Mouse (Mus musculus) CD4-positive helper T cell, adult 2 months (primary cell): Measurements from ENCODE around the gene Mybbp1a.

ENCODE experiments used
- DNase-seq: peaks from one replicate; pipeline ENCODE4 v3.0.0-alpha.2; 2012; ENCODE audit warnings: low read depth, missing footprints, low spot score

Mybbp1a gene

DNA sequence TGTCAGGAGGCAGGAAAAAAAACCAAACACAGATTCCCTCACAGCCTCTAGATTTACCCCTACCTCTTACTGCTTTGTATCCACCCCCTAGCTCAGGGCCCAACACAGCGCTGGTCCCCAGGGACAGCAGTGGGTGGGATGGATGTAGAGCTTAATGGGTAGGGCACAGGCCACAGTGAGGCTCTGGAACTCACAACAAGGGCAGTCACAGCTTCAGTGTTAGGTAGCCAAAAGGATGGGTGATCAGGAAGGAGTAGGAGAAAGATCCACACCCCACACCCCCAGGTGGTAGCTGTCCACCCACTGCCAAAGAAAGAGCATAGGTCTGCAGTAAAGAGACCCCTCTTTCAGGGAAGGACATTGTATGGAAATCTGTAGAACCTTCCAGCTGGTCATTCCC lies 36.5 kb downstream of the Mybbp1a start:
- DNase-seq = no peak

DNA sequence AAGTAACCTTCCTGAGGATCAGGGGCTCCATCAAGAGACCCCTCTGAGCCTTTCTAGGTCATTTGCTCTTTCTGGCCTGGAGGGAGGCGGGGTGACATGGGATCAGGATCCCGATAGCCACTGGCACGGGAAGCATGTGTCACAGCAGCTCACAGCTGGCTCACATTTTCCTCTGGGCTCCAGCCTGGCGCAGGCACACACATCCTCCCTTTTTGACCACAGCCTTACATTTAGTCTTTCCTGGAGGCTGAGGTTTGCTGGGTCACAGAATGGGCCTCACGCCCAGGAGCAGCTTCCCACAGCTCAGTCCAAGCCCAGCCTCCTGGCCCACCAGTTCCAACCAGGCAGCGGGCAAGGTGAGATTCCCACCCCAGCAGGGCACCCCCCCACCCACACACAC lies 37.1 kb downstream of the Mybbp1a start:
- DNase-seq = no peak

DNA sequence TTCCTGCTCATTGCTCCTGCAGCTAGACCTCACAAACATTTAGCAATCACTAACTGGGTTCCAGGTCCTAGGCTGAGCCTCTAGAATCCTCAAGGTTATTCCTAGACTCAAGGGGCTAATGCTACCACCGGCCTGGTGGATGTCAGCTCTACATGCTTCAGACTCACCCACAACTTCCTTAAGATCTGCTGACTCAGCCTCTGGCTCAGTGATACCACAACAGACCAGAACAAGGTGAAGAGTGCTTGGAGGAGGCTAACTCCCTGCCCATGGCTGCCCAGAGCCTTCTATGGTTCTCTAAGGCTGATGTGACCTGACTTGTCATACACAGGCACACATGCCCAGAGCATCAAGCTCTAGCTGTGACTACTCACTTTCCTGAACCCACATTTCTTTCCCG lies 38.3 kb downstream of the Mybbp1a start:
- DNase-seq = no peak

DNA sequence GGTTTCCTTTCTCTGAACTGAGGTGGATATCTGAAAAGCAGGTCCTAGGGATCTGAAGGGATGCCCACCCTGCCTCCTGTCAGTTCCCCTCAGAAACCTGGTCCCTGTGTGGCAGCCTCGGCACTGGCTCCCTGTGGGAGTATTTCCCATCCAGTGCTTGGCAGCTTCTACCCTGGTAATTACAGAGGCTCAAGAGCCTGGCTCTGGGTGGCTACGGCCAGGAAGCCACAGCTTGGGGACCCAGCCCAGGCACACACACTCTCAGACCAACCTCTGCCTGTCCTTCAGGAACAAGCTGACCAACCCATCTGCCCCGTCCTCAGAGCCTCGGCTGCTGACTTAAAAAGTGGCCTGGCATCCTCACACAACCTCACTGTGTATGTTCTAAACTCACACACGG lies 40.2 kb downstream of the Mybbp1a start:
- no peak for DNase-seq

DNA sequence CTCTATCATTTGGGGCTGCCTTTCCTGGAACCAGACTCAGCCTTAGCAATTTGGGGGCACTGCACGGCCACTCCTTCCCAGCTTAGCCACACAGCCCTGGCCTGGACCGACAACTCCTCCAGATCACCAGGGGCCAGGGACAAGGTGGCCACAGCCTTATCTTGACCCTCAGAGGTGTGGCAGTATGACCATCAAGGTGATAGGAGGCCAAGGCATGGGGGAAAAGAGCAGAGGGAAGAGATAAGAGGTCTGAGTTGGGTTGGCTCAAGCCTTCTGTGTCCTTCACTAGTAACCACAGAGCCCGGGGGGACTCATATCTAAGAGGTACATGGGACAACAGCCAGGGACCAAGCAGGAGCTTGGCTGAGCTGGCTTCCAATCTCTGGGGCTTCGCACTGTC lies 40.8 kb downstream of the Mybbp1a start:
- no peak for DNase-seq

DNA sequence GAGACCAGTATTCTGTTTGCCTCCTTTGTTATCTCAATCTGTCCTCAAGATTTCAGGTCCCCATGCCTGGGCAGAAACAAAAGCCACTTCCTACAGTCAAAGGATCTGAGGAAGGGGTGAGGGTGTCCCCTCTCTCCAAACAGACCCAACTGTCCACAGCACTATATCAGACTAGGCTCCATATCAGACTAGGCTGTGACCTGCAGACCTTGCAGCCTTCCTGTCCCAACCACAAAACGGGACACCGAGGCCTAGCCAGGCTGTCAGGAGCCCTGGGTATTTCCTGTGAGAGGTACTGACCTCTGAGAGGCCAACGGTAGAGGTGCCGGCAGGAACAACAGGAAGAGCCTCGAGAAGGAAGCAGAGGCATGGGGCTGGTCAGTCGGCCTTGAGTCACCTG lies 43.4 kb downstream of the Mybbp1a start:
- no peak for DNase-seq

DNA sequence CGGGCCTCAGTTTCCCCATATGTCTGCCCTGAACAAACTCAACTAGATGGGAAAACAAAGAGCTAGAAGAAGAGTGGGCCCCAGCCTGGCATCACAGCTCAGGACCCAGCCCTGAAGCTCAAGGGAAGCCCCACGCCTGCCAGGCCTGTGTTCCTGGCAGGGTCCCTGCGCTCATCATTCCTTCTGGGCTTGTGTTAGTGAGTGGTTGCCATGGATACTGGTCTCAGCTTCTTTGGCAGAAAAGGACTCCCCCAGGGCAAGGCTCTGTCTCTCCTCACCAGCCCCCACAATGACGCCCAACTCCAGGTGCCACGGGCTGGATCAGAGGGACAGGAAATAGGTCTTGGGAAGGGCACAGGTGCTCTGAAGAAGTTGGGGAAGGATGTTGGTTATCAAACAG lies 44.0 kb downstream of the Mybbp1a start:
- DNase-seq = no peak

DNA sequence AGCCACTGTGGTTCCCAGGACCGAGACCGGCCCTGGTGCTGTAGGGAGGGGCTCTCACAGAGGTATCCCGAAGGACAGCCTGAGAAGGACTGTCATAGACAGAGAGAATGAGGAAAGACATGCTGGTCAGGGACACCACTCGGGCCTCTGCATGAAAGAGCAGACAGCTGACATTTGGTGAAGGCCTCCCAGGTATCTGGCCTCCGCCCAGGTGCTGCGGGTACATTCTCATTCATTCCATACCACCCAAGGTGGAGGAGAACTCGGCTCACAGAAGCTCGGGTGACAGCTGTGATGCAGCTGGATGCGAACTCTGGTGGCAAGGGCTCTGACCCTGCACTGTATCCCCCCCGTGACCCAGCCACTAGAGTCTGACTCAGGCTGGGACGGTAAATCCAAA lies 44.8 kb downstream of the Mybbp1a start:
- no peak for DNase-seq

DNA sequence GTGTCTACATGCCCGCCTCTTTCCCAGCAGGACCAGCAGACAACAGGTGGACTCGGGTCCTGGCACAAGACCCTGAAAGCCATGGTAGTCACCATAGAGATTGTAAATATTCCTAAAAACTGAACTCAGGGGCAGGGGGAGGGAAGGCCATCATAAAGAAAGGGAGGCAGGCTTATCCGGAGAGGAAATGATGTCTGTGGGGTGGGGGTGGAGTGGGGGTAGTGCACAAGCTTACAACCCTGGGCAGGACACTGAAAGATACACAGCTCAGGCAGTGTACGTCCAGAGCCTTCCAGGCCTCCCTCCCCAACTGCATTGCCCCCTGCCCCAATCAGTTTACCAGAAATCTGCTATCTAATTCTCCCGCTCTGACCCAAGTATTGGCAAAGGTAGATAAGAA lies 46.0 kb downstream of the Mybbp1a start:
- DNase-seq = no peak

DNA sequence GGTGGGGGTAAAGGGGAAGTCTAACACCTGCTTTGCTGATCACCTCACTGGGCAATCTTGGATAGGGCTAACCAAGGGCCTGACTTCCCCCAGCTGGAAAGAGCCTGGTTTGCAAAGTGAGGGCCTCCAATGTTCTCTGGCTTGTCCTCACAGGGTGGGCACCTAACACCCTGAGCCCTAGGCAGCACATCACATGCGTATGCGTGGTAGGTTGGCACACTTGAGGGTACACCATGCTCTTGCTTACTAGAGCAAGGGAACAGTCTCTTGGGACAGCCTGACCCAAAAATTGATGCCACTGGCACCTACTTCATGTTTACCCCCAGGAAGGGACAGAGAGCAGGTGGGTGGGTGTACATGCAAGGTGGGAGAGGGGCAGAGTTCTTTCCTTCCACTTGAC lies 46.6 kb downstream of the Mybbp1a start:
- DNase-seq = no peak

DNA sequence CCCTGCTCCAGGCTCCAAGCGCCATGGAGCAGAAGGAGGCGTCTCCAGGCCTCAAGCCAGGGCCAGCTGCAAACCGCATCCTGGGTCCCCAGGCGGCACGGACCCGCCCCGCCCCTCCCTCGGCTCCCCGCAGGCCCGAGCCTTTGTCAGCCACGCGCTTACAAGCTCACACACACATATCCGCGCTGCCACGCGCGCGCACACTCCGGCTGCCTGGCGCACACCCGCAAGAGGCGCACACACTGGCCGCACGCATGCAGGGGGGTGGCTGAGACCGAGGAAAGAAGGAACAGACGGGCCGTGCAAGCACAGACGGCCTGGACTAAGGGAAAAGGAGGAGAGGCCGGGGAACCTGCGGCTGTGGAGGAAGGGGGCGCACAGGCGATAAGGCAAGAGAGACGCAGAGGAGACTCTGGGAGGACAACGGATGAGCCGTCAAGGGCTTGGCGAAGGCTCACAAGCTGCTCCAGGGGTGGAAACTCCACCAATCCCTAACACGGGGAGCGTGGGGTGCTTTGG lies 47.7 kb downstream of the Mybbp1a start:
- no peak for DNase-seq

DNA sequence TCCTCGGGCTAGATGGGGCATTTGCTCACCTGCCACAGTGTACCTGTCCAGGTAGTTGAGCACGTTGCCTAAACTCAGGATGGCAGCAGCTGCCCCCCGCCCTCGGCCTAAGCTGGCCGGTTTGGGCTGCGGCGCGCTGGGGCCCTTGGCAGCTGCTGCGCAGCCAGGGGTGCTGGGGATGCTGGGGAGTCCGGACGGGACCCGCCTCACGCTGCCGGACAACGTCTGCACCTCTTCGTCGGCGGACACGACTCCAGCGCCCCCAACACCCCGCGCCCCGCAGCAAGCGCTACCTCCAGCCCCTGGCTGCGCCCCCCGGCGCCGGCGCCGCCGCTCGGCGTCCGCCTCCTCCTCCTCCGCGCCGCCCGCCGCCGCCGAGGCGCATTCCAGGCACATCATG lies 48.2 kb downstream of the Mybbp1a start:
- no peak for DNase-seq

DNA sequence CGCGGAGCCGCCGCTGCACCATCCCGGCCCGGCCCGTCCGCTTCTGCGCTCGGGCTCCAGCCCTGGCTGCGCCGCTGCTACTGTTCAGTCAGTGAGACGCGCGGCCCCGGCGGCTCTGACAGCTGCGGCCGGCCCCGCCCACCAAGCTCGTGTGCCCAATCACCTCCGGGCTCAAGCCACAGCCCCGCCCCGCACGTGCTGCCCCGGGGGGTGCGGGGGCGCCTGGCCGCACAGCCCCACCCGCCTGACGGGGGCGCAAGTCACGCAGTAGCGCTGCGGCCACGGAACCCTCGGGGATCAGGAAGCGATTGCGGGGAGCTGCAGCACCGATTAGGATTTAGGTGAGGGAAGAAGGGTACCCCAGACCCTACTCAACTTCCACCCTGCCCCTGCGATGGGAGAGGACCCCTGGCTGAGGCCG lies 48.7 kb downstream of the Mybbp1a start, which contains the start of gene Spns2:
Gene Spns2 (minus strand): TSS at position 24 of the 421 bp plus-strand sequence.
- DNase-seq = peak; percentile 51

DNA sequence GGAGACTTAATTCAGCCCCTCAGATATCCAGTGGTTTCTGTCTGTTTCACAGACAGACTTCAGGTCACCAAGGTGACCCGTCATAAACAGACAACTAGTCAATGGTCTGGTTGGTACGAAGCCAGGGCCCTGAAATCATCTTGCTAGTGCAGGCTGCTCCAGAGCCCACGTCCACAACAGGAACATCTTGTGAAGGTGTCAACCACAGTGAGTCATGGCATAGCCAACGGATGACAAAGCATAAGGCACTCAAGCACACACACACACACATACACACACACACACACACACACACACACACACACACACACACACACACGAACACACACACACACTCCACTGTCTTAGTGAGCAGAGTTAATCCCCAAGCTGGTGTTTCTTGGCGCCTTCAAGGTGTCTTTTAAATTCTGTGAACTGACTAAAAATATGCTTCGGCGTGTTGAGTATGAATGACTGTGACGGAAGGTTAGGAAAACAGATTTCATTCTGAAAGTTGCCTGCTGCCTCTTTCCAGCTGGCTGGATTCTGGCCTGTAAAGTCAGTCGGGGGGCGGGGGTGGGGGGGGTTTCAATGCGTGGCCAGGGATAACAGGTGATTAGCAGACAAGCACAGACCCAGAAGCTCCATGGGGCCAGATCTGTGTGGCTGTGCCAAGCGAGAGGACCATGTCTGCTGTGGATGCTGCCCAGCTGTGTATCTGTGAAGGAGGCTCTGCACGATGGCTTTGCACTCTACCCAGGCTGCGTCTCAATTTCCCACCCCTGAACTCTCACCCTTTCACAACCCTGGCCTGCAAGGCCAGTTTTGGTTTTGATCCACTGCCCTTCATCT lies 50.2 kb downstream of the Mybbp1a start:
- DNase-seq = peak; percentile 7

DNA sequence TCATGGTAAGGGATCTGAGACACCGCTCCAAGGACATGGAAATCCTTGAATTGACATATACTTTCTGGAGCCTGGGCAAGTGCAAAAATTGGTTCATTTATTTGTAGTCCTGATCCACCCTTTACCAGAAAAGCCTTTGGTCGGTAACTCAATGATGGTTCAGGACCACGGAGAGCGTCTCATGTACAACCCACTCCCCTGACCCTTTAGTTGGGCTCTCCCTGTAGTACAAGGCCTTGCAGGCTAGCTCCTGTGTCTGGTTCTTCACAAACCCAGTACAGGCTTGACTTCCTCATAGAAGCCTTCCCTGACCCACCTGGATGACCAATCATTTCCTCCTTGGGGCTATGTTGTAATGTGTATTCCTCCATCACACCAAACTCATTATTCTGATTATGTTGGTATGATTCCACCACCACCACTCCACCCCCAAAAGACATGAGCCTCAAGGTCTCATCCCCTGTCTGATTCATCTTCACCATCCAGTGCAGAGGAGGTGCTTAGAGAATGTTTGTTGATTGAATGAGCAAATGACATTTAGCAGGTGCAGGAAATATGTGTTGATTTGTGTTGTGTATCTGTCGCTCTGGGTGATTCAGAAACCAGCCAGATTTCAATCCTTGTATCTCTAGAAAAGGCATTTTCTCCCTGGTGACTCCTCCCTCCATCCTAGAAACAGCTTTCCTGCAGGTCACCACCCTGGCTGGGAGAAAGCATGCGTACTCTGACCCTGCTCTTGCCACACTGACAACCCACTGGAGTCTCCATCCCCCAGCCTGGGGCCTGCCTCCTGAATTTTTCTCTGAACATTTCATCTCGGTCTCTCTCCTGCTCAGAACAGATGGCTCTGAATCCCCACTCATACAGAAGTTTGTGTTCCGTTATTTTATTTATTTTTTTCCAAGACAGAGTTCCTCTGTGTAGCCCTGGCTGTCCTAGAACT lies 53.2 kb downstream of the Mybbp1a start:
- DNase-seq = no peak

DNA sequence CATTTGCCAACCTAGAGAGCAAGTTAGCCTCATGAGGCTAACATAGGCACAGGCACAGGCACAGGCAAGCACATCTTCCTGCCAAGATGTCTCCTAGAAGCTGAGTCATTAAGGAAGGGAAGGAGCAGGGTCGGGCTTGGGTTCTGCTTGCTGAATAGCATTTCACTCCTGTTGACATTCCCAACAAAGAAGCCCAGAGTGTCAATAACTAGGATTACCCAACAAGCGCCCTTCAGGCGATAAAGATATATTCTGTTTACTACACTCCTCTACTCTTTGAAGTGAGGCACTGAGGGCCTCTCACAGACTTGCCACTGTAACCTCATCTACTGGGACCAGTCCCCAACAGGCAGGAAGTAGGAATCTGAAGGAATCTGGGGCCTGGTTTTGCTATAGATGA lies 54.9 kb downstream of the Mybbp1a start:
- no peak for DNase-seq

DNA sequence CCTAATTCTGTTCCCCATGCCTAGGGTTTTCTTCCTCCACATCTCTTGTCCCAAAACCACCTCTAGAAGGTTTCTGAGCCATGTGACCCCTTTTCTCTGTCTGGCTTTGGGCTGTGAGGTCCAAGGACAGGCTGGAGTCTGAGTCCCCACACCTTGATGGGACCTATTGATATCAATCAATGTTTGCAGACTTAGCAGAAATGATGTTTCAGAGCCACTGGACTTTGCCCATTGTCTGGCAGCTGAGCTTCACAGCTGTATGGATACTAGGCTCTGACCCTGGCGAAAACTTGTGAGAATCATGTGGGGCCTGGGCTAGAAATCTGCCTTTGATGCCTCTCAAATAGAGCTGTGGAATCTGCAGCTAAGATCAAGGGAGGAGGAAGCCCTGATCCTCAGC lies 55.6 kb downstream of the Mybbp1a start:
- DNase-seq = no peak

DNA sequence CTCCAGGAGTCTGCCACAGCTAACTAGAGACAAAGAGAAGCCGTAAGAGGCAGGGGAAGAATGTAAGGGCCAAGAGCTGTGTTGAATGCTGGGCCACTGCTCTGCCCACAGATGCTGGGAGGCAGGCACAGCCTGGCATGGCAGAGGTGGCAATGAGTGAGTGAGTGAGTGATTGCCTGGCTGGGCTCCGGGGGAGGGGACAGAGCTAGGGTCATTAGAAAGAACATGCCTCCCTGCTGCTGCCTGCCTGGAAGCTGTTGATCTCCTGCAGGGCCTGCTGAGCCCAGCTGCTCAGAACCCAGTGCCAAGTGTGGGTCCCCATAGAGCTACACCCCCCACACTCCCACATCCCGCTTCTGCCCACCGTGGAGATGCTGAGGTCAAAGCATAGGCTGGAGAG lies 56.2 kb downstream of the Mybbp1a start:
- DNase-seq = no peak

DNA sequence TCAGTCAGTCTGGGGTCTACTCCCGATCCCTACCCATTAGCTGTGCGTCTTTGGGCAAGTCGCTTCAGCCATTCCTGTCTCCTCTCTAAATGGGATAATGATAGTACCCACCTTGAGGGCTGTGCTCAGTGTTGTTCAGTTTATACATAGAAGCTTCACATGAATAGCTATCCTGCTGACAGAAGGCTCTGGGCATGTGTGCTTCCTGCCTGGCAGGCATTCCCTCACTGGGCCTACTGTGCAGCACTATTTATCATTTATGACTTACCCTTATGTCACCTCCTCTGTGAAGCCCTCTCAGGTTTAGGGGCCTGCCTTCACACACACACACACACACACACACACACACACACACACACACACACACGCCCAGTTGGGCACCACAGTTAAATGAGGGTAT lies 59.0 kb downstream of the Mybbp1a start:
- DNase-seq = no peak
